8 mouse cellular contexts compared by ENCODE assay signal in genomic region chr1:195175980-195176931, GRCm38 (mm10). TPM values are rescaled to one million over a fixed set of nuclear protein-coding genes. Genes with fewer than 3 reads are reported as not detected.
DNase-seq lines count a peak whose midpoint lies in the region; ATAC-seq lines count a peak whose summit lies in the region.

Gene Cr2 (minus strand): TSS chr1:195176716.

- peak within 1 kb of the TSS; percentile 55 for H3K4me2 ChIP-seq in intestine, embryonic 16.5 days (ENCODE audit: low read depth, low read length)

- H3K36me3 ChIP-seq in intestine, embryonic 16.5 days (ENCODE audit: control insufficient read depth, insufficient read depth, low read length): no peaks in the 10 kb centered on the region
- H3K36me3 ChIP-seq in midbrain, embryonic 10.5 days: no peaks in the 10 kb centered on the region

- H3K9ac ChIP-seq in intestine, embryonic 16.5 days (ENCODE audit: low read depth, low read length): peak within 1 kb of the TSS; percentile 53

- H3K4me3 ChIP-seq in intestine, embryonic 16.5 days (ENCODE audit: low read length): peak within 1 kb of the TSS; percentile 31
- peak within 1 kb of the TSS; percentile 49 for H3K4me3 ChIP-seq in midbrain, embryonic 10.5 days

- H3K9me3 ChIP-seq in intestine, embryonic 16.5 days (ENCODE audit: control insufficient read depth, low read length): no peaks in the 10 kb centered on the region
- no peaks in the 10 kb centered on the region for H3K9me3 ChIP-seq in midbrain, embryonic 10.5 days (replicated peaks)

- H3K27me3 ChIP-seq in intestine, embryonic 16.5 days (replicated peaks; ENCODE audit: control insufficient read depth, insufficient read depth, low read length): no peaks in the 10 kb centered on the region; the same call in 1 of the 2 replicates
- H3K27me3 ChIP-seq in midbrain, embryonic 10.5 days (ENCODE audit: low read depth, poor library complexity, severe bottlenecking): no peaks in the 10 kb centered on the region

- H3K27ac ChIP-seq in intestine, embryonic 16.5 days (ENCODE audit: low read length): no peak within 1 kb of the TSS
- peak within 1 kb of the TSS; percentile 59 for H3K27ac ChIP-seq in midbrain, embryonic 10.5 days (replicated peaks)

- WGBS in intestine, embryonic 16.5 days: 9% methylated on average over 20 of the region's 20 CpGs
- WGBS in midbrain, embryonic 10.5 days: 8% methylated on average over 20 of the region's 20 CpGs

- H3K4me1 ChIP-seq in intestine, embryonic 16.5 days (ENCODE audit: control insufficient read depth, insufficient read depth, low read length): 0 out of 2 replicates have a peak, but pooled peaks cover 3% of the 10 kb centered on the region
- H3K4me1 ChIP-seq in midbrain, embryonic 10.5 days: peaks cover 7% of the 10 kb centered on the region

- ATAC-seq in intestine, embryonic 16.5 days: peak; percentile 91

- intact Hi-C loops in left cerebral cortex, postnatal 25 days (cut with DNase I): no loop called here

- DNase-seq in adrenal gland, adult 2 months: peak; percentile 14
- DNase-seq in embryo, embryonic 10.5 days (ENCODE audit: low spot score): peak; percentile 88
- DNase-seq in heart, adult 11 months: peak; percentile 92
- peak; percentile 53 to 60 for DNase-seq in left cerebral cortex, postnatal 25 days (ENCODE audit: low spot score in 2 of 2)
- DNase-seq in midbrain, embryonic 10.5 days (ENCODE audit: low spot score): peak; percentile 84
- peak; percentile 32 to 44 for DNase-seq in right cerebral cortex, postnatal 36 days (ENCODE audit: low spot score in 2 of 2)
- DNase-seq in MN1 (ENCODE audit: low spot score): no peak

RNA-seq across cellular contexts. Expression of gene Cr2, which starts in this region (rescaled TPM):
- 1 to 10 TPM in 1 of 2 experiments, not detected in 1; 1.0 TPM for total RNA-seq in adrenal gland, adult 2 months (2021)
- not detected in 2 replicates for polyA plus RNA-seq in adrenal gland, adult 2 months (2012; rRNA removed)
- 0.04 and 0.12 TPM in 2 replicates for polyA plus RNA-seq in intestine, embryonic 16.5 days (2015; fragmentation: Nextera tagmentation; extraction: Ambion mirVana)
- under 1 TPM; 0.48 to 0.69 TPM for total RNA-seq in left cerebral cortex, postnatal 25 days (2021)
- 0.22 and 0.56 TPM in 2 replicates for polyA plus RNA-seq in midbrain, embryonic 10.5 days (2016; fragmentation: Nextera tagmentation; extraction: Ambion mirVana)

Comparison
In these comparisons a context has a peak if more than half of its experiments do, and no peak if none do; other contexts are left out.
1. Peak in ATAC-seq, H3K4me3 ChIP-seq, H3K9ac ChIP-seq and H3K4me2 ChIP-seq in intestine, embryonic 16.5 days; RNA of the gene not detected or under 1 TPM.
2. Peak in DNase-seq in left cerebral cortex, postnatal 25 days; RNA of the gene not detected or under 1 TPM.
3. Peak in DNase-seq, H3K4me3 ChIP-seq and H3K27ac ChIP-seq in midbrain, embryonic 10.5 days; RNA of the gene not detected or under 1 TPM.